Mouse (Mus musculus) hindbrain, postnatal 0 days (tissue): ENCODE measurements around the gene Gm20388. TPM values are rescaled to one million over a fixed set of nuclear protein-coding genes. Genes with fewer than 3 reads are reported as not detected.
"Not testable (repeated sequence)": the region's sequence is repeated elsewhere in the genome, so short reads cannot be mapped to it uniquely, and the experiment has no call there.

Experiments
- ATAC-seq: fragments of 200-750 bp; cut with Nextera tagmentation; 2 replicates; pipeline ENCODE4 v1.8.0; 2017; ENCODE audit warnings: mild to moderate bottlenecking, moderate TSS enrichment, moderate library complexity
- DNase-seq: peaks from one replicate; pipeline ENCODE4 v3.0.0-alpha.2; 2015; ENCODE audit warnings: low spot score
- H3K27ac ChIP-seq: fragments of 300-500 bp; sonication (generic); 2 replicates; pipeline ENCODE4 v1.5.1; 2014; ENCODE audit warnings: mild to moderate bottlenecking
- H3K27me3 ChIP-seq: fragments of 300-500 bp; sonication (generic); 2 replicates; pipeline ENCODE4 v1.6.1; 2014; ENCODE audit warnings: low read length, mixed read lengths; ENCODE audit not compliant: insufficient read depth
- H3K36me3 ChIP-seq: fragments of 300-500 bp; sonication (generic); 2 replicates; pipeline ENCODE4 v1.6.1; 2014; ENCODE audit warnings: low read length, mixed read lengths; ENCODE audit not compliant: insufficient read depth
- H3K4me1 ChIP-seq: fragments of 300-500 bp; sonication (generic); 2 replicates; pipeline ENCODE4 v1.6.1; 2014; ENCODE audit warnings: antibody characterized with exemption, low read length, mixed read lengths; ENCODE audit not compliant: insufficient read depth
- H3K4me2 ChIP-seq: fragments of 300-500 bp; sonication (generic); 2 replicates; pipeline ENCODE4 v1.6.1; 2014; ENCODE audit warnings: low read depth, mild to moderate bottlenecking, low read length, moderate library complexity, mixed read lengths
- H3K4me3 ChIP-seq: fragments of 300-500 bp; sonication (generic); 2 replicates; pipeline ENCODE4 v1.5.1; 2014; ENCODE audit warnings: low read length
- H3K9ac ChIP-seq: fragments of 300-500 bp; sonication (generic); replicated peaks from 2 replicates; pipeline ENCODE4 v1.6.1; 2014; ENCODE audit warnings: mild to moderate bottlenecking, low read length, moderate library complexity, mixed read lengths
- H3K9me3 ChIP-seq: fragments of 300-500 bp; sonication (generic); 2 replicates; pipeline ENCODE4 v1.6.1; 2016; ENCODE audit warnings: low read length, mixed read lengths
- CTCF ChIP-seq: IDR thresholded peaks from 2 replicates; pipeline ENCODE4 v1.5.1; 2016; ENCODE audit warnings: antibody characterized with exemption, control low read depth, low read depth
- WGBS: fragments of 180-500 bp; shearing (Covaris S2); extraction: QIAGEN DNeasy Blood & Tissue Kit; methylation state at CpG from one replicate; pipeline ENCODE4 v1.1.7; 2014; 5-methylcytosine and 5-hydroxymethylcytosine counted together
- polyA plus RNA-seq: library from polyadenylated mRNA; unstranded; fragments of >200 nt; fragmentation: Nextera tagmentation; extraction: Ambion mirVana; gene quantifications from 2 replicates; pipeline ENCODE4 v1.2.1, GENCODE M21; 2015
- total RNA-seq: library from RNA; depleted of rRNA; stranded (reverse); fragments of >200 nt; gene quantifications from 2 replicates; pipeline ENCODE4 v1.2.3, GENCODE M21; 2014

The Gm20388 gene
- total and polyA plus RNA-seq, 2 experiments from 2014 or later, result 71.3 TPM; not detected in 1

DNA sequence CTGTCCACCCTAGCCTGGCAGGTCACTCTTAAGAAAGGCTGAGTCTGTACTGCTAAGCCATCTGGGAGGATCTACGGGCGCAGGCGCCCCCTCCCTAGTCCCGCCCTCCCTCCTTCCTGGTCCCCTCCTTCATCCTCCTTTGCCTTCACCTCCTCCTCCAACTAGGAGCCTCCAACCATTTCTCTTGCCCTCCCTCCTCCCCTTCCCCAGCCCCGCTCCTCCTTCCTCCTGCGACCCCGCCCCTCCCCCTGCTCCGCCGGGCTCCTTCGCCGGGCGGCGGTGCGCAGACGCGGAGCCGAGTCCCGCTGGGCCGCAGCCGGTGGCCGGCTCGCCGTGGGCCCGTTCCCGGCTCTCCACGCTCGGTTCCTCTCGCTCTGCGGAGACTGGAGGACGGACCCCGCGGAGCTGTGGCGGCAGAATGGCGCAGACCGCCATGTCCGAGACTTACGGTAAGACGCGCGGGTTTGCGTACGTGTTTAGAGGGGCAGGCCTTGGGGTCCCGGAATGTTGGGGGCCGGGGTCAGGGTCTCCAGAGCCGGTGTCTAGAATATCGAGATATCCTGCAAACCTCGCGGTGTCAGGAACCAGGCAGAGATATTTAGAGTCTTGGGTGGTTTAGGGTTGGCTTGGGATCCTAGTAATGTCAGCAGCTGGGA, 3895.2 kb downstream of the Gm20388 start, which contains the start of gene Rab4a:
TSS of gene Rab4a (plus strand) at position 268 of the 656 bp plus-strand sequence.
- peak within 1 kb of the TSS; percentile 50 for H3K4me3 ChIP-seq
- peak within 1 kb of the TSS; percentile 82 for H3K27ac ChIP-seq
- H3K27me3 ChIP-seq, result no peaks in the 10 kb centered on the region
- no peak for TF ChIP-seq CTCF
- DNase-seq, result peak; percentile 93
- ATAC-seq, result peak; percentile 92
- peak within 1 kb of the TSS; percentile 69 for H3K9ac ChIP-seq
- H3K9me3 ChIP-seq, result no peaks in the 10 kb centered on the region
- H3K4me1 ChIP-seq, result peaks cover 15% of the 10 kb centered on the region
- 1% methylated on average over 46 of the region's 48 CpGs for WGBS
- H3K4me2 ChIP-seq, result peak within 1 kb of the TSS; percentile 86
- no peaks in the 10 kb centered on the region for H3K36me3 ChIP-seq

DNA sequence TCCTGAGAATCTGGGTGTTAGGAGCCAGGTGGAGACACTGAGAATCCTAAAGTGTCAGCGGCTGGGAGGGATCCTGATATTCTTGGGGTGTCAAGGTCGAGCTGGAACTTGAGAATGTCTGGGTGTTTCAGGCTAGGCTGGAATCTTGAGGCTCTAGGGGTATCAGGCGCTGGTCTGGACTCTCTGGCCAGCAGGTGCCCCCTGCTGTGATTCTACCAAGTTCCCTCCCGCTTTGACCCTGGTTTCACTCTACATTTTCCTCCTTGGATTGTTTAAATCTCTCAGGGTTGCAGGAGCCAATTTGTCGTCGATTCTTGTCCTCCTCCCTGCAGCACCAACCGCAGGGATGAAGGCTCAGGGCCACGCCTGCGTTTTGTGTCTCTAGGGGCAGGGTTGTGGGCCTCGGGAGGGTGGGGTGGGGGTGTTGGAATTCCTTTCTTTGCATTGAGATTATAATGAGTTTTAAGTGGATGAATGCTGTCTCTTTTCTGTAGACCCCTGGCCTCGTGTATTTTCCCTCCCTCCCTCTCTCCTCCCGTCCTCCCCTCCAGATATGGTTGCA, 3895.8 kb downstream of the Gm20388 start:
- Histone ChIP-seq H3K27ac (peak overlapping the region; percentile 82), H3K4me3 (peak overlapping the region; percentile 50), H3K9me3 (no peaks in the 10 kb centered on the region), H3K4me1 (peaks cover 15% of the 10 kb centered on the region), H3K9ac (peak overlapping the region; percentile 69), H3K36me3 (no peaks in the 10 kb centered on the region), H3K4me2 (peak overlapping the region; percentile 86), H3K27me3 (no peaks in the 10 kb centered on the region)
- WGBS, result 2% methylated on average over 12 of the region's 12 CpGs
- DNase-seq, result no peak
- ATAC-seq, result no peak
- TF ChIP-seq CTCF, result 0 out of 2 replicates have a peak, but pooled peaks have one; percentile 2

DNA sequence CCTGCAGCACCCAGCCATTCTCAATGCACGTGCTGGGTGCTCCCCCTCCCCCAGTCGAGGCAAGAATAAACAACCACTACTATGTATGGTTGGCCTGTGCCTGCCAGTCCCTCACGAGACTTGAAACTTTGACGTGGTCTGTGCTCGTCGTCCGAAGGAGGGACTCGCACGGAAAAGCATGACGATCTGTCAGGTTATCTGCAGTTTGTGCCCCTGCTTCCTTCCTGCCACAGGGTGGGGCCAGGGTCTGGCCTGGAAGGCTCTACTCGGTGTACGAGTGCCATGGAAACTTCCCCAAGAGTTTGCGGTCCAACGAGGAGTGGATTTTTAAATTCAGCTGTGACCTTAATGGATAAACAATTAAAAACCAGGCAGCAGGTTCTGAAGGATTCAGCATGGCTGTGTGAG, 3896.4 kb downstream of the Gm20388 start:
- Histone ChIP-seq H3K27me3 (no peaks in the 10 kb centered on the region), H3K4me2 (peak overlapping the region; percentile 86), H3K4me1 (peaks cover 15% of the 10 kb centered on the region), H3K9ac (peak overlapping the region; percentile 69; the same call in 1 of the 2 replicates), H3K9me3 (no peaks in the 10 kb centered on the region), H3K36me3 (no peaks in the 10 kb centered on the region), H3K27ac (0 out of 2 replicates have a peak overlapping the region, but pooled peaks have one; percentile 82), H3K4me3 (peak overlapping the region; percentile 50)
- TF ChIP-seq CTCF, result 0 out of 2 replicates have a peak, but pooled peaks have one; percentile 4
- peak; percentile 53 for DNase-seq
- no peak for ATAC-seq
- 4% methylated on average over 14 of the region's 14 CpGs for WGBS

DNA sequence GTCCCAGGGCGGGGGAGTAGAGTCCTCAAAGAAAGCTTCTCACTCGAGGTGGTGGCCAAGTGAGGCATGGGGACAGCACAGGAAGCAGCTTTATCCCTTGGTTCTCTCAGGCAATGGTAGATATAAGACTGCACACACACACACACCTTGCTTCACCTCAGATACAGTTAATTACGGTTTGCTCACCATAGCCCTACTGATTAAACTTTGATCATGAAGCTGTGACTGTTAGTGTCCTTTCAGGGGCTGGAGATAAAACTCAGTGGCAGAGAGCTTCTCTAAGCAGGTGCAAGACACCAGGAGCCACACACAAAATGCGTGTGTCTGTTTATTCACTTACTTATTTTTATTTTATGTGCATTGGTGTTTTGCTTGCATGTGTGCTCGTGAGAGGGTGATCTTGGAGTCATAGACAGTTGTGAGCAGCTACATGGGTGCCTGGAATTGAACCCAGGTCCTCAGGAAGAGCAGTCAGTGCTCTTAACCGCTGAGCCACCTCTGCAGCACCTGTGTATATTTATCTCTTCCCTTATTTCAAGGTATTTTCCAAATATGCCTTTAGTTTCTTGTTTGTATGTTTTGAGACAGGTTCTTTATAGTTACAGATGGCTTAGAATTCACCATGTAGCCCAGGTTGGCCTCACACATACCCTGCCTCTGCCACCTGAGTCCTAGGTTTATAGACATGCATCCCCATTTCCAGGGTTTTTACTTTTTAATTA, 3897.4 kb downstream of the Gm20388 start:
- Histone ChIP-seq H3K4me2 (peak overlapping the region; percentile 86), H3K36me3 (no peaks in the 10 kb centered on the region), H3K9ac (no peak overlapping the region), H3K27me3 (no peaks in the 10 kb centered on the region), H3K4me1 (peaks cover 15% of the 10 kb centered on the region), H3K27ac (no peak overlapping the region), H3K4me3 (no peak overlapping the region), H3K9me3 (no peaks in the 10 kb centered on the region)
- no peak for TF ChIP-seq CTCF
- WGBS, result 70% methylated on average over 6 of the region's 6 CpGs
- no peak for ATAC-seq
- no peak for DNase-seq

DNA sequence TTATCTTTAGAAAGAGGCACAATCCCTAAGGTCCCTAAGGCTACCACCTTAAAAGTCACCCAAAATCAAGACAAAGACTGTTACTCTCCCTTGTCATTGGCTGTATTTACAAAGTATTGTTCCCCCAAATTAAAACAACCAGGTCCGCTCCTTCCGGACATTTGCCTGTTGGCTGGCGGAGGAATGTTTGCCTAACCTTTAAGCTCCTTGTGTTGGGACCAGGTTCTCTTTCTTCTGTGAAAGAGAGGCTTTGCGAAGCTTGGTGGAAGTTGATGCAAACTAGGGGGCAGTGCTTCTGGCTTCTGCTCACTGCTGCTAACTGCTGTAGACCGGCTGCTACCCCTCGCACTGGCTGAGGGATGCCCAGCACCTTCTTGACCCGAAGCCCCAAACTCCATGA, 3898.0 kb downstream of the Gm20388 start:
- Histone ChIP-seq H3K4me2 (no peak overlapping the region), H3K4me1 (peaks cover 17% of the 10 kb centered on the region), H3K9me3 (no peaks in the 10 kb centered on the region), H3K36me3 (no peaks in the 10 kb centered on the region), H3K9ac (no peak overlapping the region), H3K4me3 (no peak overlapping the region), H3K27me3 (no peaks in the 10 kb centered on the region), H3K27ac (no peak overlapping the region)
- no peak for TF ChIP-seq CTCF
- DNase-seq (no peak), ATAC-seq (no peak)
- 79% methylated on average over 7 of the region's 7 CpGs for WGBS

DNA sequence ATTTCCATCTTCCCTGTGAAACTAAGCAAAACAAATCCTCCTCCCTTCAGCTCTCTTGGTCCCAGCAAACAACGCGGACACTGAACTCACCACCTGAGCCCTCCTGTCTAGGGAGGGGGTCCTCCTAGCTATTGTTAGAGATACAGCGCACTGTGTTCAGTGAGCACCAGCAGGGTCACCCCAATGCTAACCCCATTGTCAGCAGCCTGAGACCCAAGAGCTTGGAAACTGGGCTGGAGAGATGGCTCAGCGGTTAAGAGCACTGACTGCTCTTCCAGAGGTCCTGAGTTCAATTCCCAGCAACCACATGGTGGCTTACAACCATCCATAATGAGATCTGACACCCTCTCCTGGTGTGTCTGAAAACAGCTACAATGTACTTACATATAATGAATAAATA, 3898.7 kb downstream of the Gm20388 start:
- H3K4me1 ChIP-seq, result peaks cover 18% of the 10 kb centered on the region
- not testable (repeated sequence) for H3K4me2 ChIP-seq, ATAC-seq

More for the DNA sequence above, 3898.7 kb downstream of the Gm20388 start:
- not testable (repeated sequence) for H3K9ac ChIP-seq, H3K36me3 ChIP-seq, DNase-seq, H3K27ac ChIP-seq, H3K9me3 ChIP-seq, H3K4me3 ChIP-seq, H3K27me3 ChIP-seq
- WGBS, result 78% methylated on average over 4 of the region's 4 CpGs
